Mouse (Mus musculus): ENCODE data around the gene Hras. TPM values are rescaled to one million over a fixed set of nuclear protein-coding genes. Genes with fewer than 3 reads are reported as not detected.
A peak's percentile ranks its signal among the peaks of the same experiment; 100 is the strongest.

Hras gene
- polyA plus RNA-seq, 1 experiment, result 181 TPM

DNA sequence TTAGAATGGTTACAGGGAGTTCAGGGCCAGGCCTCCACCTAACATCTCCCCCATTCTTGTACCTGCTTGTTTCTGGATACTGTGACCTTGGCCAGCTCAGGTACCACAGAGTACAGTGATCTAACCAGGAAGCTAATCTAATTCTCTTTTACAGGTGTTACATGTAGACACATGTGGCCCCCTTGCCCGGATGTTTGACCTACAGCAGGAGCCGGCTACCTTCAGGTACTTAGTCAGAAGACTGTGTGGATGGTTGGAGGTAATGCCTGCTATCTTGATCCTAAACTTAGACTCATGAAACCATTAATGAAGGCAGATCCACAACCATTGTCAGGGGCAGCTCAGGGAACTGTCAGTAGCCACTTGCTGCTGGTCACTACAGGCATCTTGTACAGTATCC lies 1.9 kb upstream of the Hras start:
- H3ac ChIP-seq (ENCODE audit: control insufficient read depth, insufficient read length, low read depth), result no peak overlapping the region
- no peak for TF ChIP-seq USF1 (IDR thresholded peaks at IDR 0.05; ENCODE audit: low read depth)
- TF ChIP-seq MYOG (IDR thresholded peaks at IDR 0.05; ENCODE audit: control insufficient read depth, extremely low read depth, insufficient read length), result no peak
- TF ChIP-seq MAX (IDR thresholded peaks at IDR 0.05), result no peak
- TF ChIP-seq CEBPB (IDR thresholded peaks at IDR 0.05; ENCODE audit: low read depth), result no peak
- no peak for TF ChIP-seq MYOD1 (IDR thresholded peaks at IDR 0.05; ENCODE audit: control insufficient read depth, insufficient read length, low read depth)
- TF ChIP-seq CTCF (IDR thresholded peaks at IDR 0.05; ENCODE audit: control insufficient read depth, insufficient read depth, insufficient read length), result no peak
- TF ChIP-seq FOSL1 (IDR thresholded peaks at IDR 0.05; ENCODE audit: insufficient read depth, low read length, poor library complexity, severe bottlenecking), result no peak
- H3K79me3 ChIP-seq (ENCODE audit: low read depth), result peaks cover 6% of the 10 kb centered on the region
- H3K4me3 ChIP-seq (ENCODE audit: insufficient read depth, poor library complexity, severe bottlenecking), result no peak overlapping the region
- H3K27me3 ChIP-seq (ENCODE audit: control insufficient read depth, insufficient read depth, insufficient read length), result peaks cover 7% of the 10 kb centered on the region
- H3K36me3 ChIP-seq (ENCODE audit: control insufficient read depth, insufficient read depth), result peaks cover 8% of the 10 kb centered on the region
- H3K79me2 ChIP-seq (ENCODE audit: control insufficient read depth, insufficient read depth), result peaks cover 20% of the 10 kb centered on the region

GRCm38 (mm10) chr7:141194830-141195229 lies 1.0 kb upstream of the Hras start:
- H3K27me3 ChIP-seq (ENCODE audit: control insufficient read depth, insufficient read depth, insufficient read length), result peaks cover under 1% of the 10 kb centered on the region
- TF ChIP-seq USF1 (IDR thresholded peaks at IDR 0.05; ENCODE audit: low read depth), result no peak
- TF ChIP-seq MYOD1 (IDR thresholded peaks at IDR 0.05; ENCODE audit: control insufficient read depth, insufficient read length, low read depth), result no peak
- no peak for TF ChIP-seq MAX (IDR thresholded peaks at IDR 0.05)
- TF ChIP-seq MYOG (IDR thresholded peaks at IDR 0.05; ENCODE audit: control insufficient read depth, extremely low read depth, insufficient read length), result no peak
- no peak for TF ChIP-seq CEBPB (IDR thresholded peaks at IDR 0.05; ENCODE audit: low read depth)
- TF ChIP-seq CTCF (IDR thresholded peaks at IDR 0.05; ENCODE audit: control insufficient read depth, insufficient read depth, insufficient read length), result no peak
- no peak for TF ChIP-seq FOSL1 (IDR thresholded peaks at IDR 0.05; ENCODE audit: insufficient read depth, low read length, poor library complexity, severe bottlenecking)
- peak overlapping the region; percentile 34 for H3K4me3 ChIP-seq (ENCODE audit: insufficient read depth, poor library complexity, severe bottlenecking)
- peaks cover 14% of the 10 kb centered on the region for H3K36me3 ChIP-seq (ENCODE audit: control insufficient read depth, insufficient read depth)
- H3ac ChIP-seq (ENCODE audit: control insufficient read depth, insufficient read length, low read depth), result peak overlapping the region; percentile 74
- peaks cover 20% of the 10 kb centered on the region for H3K79me2 ChIP-seq (ENCODE audit: control insufficient read depth, insufficient read depth)
- H3K79me3 ChIP-seq (ENCODE audit: low read depth), result peaks cover 6% of the 10 kb centered on the region

GRCm38 (mm10) chr7:141194409-141194808 lies 604 bp upstream of the Hras start:
- TF ChIP-seq FOSL1 (IDR thresholded peaks at IDR 0.05; ENCODE audit: insufficient read depth, low read length, poor library complexity, severe bottlenecking), result no peak
- TF ChIP-seq MYOG (IDR thresholded peaks at IDR 0.05; ENCODE audit: control insufficient read depth, extremely low read depth, insufficient read length), result no peak
- TF ChIP-seq CEBPB (IDR thresholded peaks at IDR 0.05; ENCODE audit: low read depth), result no peak
- TF ChIP-seq USF1 (IDR thresholded peaks at IDR 0.05; ENCODE audit: low read depth), result no peak
- no peak for TF ChIP-seq MAX (IDR thresholded peaks at IDR 0.05)
- no peak for TF ChIP-seq CTCF (IDR thresholded peaks at IDR 0.05; ENCODE audit: control insufficient read depth, insufficient read depth, insufficient read length)
- H3ac ChIP-seq (ENCODE audit: control insufficient read depth, insufficient read length, low read depth), result peak overlapping the region; percentile 74

GRCm38 (mm10) chr7:141193348-141193856 lies 403 bp downstream of the Hras start:
- TF ChIP-seq MYOG (IDR thresholded peaks at IDR 0.05; ENCODE audit: control insufficient read depth, extremely low read depth, insufficient read length) (no peak), FOSL1 (IDR thresholded peaks at IDR 0.05; ENCODE audit: insufficient read depth, low read length, poor library complexity, severe bottlenecking) (no peak), USF1 (IDR thresholded peaks at IDR 0.05; ENCODE audit: low read depth) (no peak), MAX (IDR thresholded peaks at IDR 0.05) (no peak), CEBPB (IDR thresholded peaks at IDR 0.05; ENCODE audit: low read depth) (no peak), MYOD1 (IDR thresholded peaks at IDR 0.05; ENCODE audit: control insufficient read depth, insufficient read length, low read depth) (no peak), CTCF (IDR thresholded peaks at IDR 0.05; ENCODE audit: control insufficient read depth, insufficient read depth, insufficient read length) (no peak)
- Histone ChIP-seq H3K27me3 (ENCODE audit: control insufficient read depth, insufficient read depth, insufficient read length) (no peaks in the 10 kb centered on the region), H3ac (ENCODE audit: control insufficient read depth, insufficient read length, low read depth) (peak overlapping the region; percentile 94), H3K79me3 (ENCODE audit: low read depth) (peaks cover 6% of the 10 kb centered on the region), H3K36me3 (ENCODE audit: control insufficient read depth, insufficient read depth) (peaks cover 14% of the 10 kb centered on the region), H3K79me2 (ENCODE audit: control insufficient read depth, insufficient read depth) (peaks cover 20% of the 10 kb centered on the region), H3K4me3 (ENCODE audit: insufficient read depth, poor library complexity, severe bottlenecking) (peak overlapping the region; percentile 56)

More at GRCm38 (mm10) chr7:141194409-141194808, 604 bp upstream of the Hras start:
- Histone ChIP-seq H3K79me2 (ENCODE audit: control insufficient read depth, insufficient read depth) (peaks cover 20% of the 10 kb centered on the region), H3K79me3 (ENCODE audit: low read depth) (peaks cover 6% of the 10 kb centered on the region), H3K27me3 (ENCODE audit: control insufficient read depth, insufficient read depth, insufficient read length) (no peaks in the 10 kb centered on the region), H3K4me3 (ENCODE audit: insufficient read depth, poor library complexity, severe bottlenecking) (peak overlapping the region; percentile 34), H3K36me3 (ENCODE audit: control insufficient read depth, insufficient read depth) (peaks cover 14% of the 10 kb centered on the region)

DNA sequence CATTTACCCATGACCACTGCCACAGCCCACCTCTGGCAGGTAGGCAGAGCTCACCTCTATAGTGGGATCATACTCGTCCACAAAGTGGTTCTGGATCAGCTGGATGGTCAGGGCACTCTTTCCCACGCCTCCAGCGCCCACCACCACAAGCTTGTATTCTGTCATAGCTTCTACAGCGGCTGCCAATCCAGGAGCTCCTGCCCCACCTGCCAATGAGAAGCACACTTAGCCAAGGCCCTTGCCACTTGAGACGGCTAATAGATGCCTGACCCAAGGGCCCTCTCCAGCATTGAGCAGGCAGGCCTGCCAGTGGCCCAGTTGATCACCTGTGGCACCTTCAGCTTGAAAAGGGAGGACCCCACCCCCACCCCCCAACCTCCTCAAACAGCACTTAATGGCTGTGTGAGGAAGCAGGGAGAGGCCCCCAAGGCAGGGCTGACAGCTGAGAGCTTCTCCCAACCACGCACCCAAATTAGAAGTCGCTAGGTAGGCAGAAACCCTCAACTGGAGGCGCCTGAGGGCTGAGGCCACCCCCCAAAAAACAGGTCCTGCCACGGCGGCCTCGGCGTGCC lies 943 bp downstream of the Hras start:
- peak overlapping the region; percentile 94 for H3ac ChIP-seq (ENCODE audit: control insufficient read depth, insufficient read length, low read depth)
- TF ChIP-seq MAX (IDR thresholded peaks at IDR 0.05) (no peak), USF1 (IDR thresholded peaks at IDR 0.05; ENCODE audit: low read depth) (no peak), FOSL1 (IDR thresholded peaks at IDR 0.05; ENCODE audit: insufficient read depth, low read length, poor library complexity, severe bottlenecking) (no peak), CEBPB (IDR thresholded peaks at IDR 0.05; ENCODE audit: low read depth) (no peak), MYOD1 (IDR thresholded peaks at IDR 0.05; ENCODE audit: control insufficient read depth, insufficient read length, low read depth) (no peak), MYOG (IDR thresholded peaks at IDR 0.05; ENCODE audit: control insufficient read depth, extremely low read depth, insufficient read length) (no peak), CTCF (IDR thresholded peaks at IDR 0.05; ENCODE audit: control insufficient read depth, insufficient read depth, insufficient read length) (no peak)
- peaks cover 14% of the 10 kb centered on the region for H3K36me3 ChIP-seq (ENCODE audit: control insufficient read depth, insufficient read depth)
- H3K79me3 ChIP-seq (ENCODE audit: low read depth), result peaks cover 6% of the 10 kb centered on the region
- H3K27me3 ChIP-seq (ENCODE audit: control insufficient read depth, insufficient read depth, insufficient read length), result no peaks in the 10 kb centered on the region
- peaks cover 20% of the 10 kb centered on the region for H3K79me2 ChIP-seq (ENCODE audit: control insufficient read depth, insufficient read depth)
- H3K4me3 ChIP-seq (ENCODE audit: insufficient read depth, poor library complexity, severe bottlenecking), result peak overlapping the region; percentile 56
